Mouse (Mus musculus) adrenal gland, postnatal 14 days (tissue): ENCODE results near the gene Tpm1. TPM values are rescaled to one million over a fixed set of nuclear protein-coding genes. Genes with fewer than 3 reads are reported as not detected.

Experiments used
- DNase-seq: peaks from one replicate; pipeline ENCODE4 v3.0.0; 2021; ENCODE audit warnings: mixed read lengths
- total RNA-seq: library from RNA; stranded (reverse); gene quantifications from 2 replicates; pipeline ENCODE4 v1.2.3, GENCODE M21; 2021

The Tpm1 gene
- total RNA-seq, 1 experiment from 2014 or later = 183 TPM

DNA sequence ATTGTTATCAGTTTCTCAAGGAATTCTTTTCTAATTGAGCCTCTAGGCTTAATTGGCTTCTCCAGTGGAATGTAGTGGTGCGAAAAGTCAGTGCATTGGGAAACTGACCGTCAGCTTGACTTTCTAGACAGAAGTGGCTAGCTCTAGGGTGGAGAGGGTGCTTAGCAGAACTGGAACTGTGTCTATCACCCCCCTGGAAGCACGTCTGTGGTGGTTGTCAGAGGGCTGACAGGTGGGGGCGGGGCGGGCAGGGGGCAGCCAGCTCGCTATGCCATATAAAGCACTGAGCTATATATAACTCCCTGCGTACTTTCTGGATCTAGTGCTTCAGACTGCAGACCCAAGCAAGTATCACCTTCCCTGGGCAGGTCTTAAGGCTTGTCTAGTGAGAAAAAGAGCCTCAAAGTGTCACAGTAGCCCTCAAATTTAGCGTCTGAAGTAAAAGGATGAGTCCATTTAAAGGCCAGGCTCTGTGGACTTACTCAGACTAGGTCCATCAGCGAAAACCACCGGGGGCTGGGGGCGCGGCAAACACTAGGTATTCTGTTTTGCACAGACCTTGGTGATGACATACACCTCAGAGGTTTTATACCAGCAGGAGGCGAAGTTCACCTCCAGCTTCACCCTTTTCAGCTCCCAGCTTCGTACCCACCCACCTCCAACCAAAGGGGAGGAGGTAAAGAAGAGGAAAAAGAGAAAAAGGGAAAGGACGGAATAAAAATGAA is 2.2 kb downstream of the Tpm1 start:
- DNase-seq = no peak

GRCm38 (mm10) chr9:67045966-67046602 is 3.1 kb downstream of the Tpm1 start:
- DNase-seq = no peak

DNA sequence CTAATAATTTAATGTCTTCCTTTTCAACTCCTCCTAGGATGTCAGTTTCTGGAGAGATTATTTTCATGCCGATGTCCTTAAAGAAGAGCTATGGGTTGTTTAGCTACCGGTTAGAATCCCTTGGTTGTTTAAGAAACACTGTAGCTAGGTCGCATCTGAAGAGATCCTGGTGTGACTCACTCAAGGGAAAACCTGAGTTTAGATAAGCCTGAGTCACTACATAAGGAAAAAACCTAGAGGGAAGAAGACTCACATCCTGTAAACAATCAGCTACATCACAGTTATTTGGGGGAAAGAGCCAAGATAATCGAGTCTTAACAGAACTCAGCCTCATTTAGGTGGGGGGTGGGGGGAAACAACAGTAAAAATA is 3.9 kb downstream of the Tpm1 start:
- DNase-seq = no peak

DNA sequence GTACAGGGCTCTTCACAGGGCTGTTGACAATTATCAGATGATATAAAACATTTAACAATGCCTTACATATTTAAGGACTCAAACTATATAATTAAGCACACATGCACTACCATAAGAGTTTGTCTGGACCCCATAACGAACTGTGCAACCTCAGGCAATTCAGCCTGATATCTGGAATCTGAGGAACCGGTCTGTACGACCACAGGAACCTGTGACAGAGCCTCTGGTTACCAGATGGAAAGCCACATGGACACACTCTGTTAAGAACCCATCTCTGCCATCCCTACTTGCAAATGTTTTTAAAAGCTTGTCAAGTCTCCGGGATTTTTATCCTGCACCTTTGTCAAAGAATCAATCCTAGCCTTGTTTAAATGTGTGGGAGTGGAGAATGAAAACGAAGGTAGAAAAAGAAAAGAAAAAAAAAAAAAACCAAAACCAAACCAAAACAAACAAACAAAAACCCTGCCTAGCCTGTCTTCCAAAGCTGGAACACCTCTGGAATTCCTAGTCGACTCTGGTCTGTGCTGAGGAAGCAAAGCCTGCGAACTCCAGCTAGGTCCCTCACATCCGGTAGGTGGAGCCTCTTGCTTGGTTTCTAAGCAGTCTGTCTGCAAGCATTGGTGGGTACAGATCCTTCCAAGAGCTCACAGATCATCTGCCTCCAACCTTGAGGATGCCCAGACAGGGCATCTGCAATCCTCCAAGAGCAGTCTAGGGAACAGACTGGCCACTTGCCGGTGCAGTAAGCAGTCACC is 4.5 kb downstream of the Tpm1 start:
- peak; percentile 79 for DNase-seq

- DNase-seq = peak; percentile 100
Measured at GRCm38 (mm10) chr9:67043231-67044199, 5.7 kb downstream of the Tpm1 start.

DNA sequence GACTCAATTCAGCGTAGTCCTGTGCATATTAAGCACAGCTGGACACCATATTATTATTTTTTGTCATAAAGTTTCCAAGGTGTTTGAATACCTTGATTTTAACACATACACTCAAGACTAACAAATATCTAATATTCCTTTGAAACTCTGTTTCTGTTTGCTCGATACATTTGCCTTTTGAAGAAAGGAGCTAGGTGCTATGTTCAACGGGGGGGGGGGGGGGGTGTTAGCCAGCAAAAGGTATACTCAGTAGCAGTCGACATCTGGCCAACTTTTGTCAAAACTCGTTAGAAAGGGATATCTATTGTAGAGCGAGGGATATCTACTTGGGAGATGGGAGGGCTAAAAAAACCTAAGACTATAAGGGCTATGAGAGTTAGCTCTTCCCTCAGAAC is 6.4 kb downstream of the Tpm1 start:
- DNase-seq = no peak

DNA sequence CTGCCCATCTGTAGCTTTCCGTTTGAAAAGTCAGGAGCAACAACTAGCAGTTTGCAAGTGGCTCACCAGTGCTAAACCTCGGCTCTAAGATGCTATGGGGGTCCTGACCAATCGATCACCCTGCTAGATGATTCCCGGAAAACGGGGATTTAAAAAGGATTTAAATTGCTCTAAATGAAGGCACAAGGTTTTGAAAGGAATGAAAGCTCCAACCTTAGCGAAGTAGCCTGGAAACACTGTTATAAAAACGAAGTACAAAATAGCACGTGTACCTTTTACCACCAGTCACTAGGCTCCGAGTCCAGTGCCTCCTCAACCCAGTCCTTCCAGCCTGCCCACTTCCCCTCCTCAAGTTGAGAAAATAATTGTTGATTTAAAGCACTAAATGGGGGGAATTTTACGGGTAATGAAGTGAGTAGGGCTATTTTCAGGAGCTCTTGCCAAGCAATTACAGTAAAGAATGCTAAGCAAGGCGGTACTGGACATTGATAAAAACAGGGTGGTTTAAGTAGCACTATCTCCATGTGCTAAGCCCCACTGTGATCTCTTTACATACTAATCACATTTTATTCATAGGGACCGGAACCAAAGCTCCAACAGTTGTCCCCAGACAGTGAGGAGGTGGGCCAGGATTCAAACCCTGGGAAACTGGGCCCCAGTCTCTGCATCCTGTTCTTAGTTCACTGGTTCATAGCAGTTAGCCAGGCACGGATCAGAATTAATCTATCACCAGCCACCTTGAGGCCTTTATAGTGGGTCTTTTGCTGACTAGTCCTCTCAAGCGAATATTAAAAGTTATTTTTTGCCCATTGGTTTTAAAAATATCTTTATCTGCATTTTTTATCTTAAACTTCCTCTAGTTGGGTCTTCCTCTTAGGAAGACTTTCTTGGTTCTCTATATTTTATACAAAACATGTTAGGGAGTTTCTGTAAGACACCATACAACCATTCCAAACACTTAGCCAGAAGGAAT is 7.1 kb downstream of the Tpm1 start:
- no peak for DNase-seq

GRCm38 (mm10) chr9:67040963-67041839 is 8.0 kb downstream of the Tpm1 start:
- no peak for DNase-seq

- DNase-seq = no peak
Measured at GRCm38 (mm10) chr9:67039867-67040266, 9.3 kb downstream of the Tpm1 start.

- no peak for DNase-seq
Measured at GRCm38 (mm10) chr9:67038686-67039085, 10.5 kb downstream of the Tpm1 start.

DNA sequence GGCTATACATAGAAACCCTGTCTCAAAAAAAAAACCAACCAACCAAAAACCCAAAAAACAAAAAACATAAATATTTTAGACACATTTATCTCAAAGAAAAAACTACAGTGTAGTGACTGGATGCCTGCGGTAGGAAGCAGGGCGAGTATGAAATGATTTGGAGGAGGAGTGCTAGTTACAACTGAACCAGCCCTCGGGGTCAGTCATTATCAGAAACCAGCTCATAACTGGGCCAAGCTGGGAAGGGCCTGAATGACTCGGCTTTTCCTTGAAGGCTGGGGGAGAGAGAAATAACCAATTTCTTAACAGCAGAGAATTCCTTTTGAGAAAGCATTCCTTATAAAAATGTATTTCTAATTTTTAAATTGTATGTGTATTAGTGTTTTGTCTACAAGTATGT is 11.5 kb downstream of the Tpm1 start:
- DNase-seq = no peak

GRCm38 (mm10) chr9:67036527-67037118 is 12.6 kb downstream of the Tpm1 start:
- DNase-seq = no peak

DNA sequence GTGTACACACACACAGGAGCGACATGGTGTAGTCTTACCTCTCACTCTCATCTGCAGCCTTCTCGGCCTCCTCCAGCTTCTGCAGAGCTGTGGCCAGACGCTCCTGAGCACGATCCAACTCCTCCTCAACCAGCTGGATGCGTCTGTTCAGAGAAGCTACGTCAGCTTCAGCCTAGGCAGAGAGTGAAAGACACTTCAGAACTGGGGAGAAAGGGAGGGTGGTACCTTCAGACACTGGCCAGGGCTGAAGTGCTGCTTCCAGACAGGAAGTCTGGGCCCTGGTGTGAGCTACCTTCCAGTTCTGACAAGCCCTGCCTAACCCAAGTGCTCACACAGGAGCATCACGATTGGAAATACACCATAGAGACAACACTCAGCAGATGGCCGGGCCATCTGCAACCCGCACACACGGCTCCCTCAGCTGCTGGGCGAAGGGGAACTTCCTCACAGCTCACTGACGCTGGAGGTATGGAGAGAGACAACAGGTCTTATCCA is 13.2 kb downstream of the Tpm1 start:
- no peak for DNase-seq

DNA sequence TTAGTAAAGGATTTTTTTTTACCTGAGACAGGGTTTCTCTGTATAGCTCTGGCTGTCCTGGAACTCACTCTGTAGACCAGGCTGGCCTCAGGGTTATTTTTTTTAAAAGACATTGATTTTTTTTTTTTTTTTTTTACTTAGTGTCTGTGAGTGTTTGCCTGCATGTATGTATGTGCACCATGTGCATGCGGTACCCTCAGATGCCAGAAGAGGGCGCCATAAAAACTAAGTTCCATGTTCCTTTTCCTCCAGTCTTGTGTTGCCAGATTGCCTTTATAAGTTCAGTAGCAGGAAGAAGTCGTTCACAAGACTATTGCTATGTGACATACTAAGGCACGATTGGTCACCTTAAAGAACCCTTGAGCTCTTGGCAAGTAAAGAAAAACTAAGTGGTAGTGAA is 14.5 kb downstream of the Tpm1 start:
- DNase-seq = no peak

GRCm38 (mm10) chr9:67033016-67033415 is 16.2 kb downstream of the Tpm1 start:
- DNase-seq = no peak

DNA sequence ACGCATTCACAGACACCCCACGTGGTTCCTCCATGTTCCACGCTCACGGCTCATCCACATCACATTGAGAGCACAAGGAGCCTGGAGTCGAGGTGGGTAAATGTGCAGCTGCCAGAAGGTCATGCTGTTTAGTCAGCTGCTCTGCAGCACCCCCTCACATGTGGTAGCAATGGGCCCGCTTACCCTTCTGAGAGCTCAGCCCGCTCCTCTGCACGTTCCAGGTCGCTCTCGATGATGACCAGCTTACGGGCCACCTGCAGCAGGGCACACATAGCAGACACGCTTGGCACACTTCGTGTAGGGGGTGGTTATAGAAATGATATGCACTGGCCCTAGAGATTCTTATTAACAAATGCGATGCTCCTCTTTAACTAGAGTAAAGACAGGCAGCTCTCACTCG is 16.6 kb downstream of the Tpm1 start:
- DNase-seq = no peak

DNA sequence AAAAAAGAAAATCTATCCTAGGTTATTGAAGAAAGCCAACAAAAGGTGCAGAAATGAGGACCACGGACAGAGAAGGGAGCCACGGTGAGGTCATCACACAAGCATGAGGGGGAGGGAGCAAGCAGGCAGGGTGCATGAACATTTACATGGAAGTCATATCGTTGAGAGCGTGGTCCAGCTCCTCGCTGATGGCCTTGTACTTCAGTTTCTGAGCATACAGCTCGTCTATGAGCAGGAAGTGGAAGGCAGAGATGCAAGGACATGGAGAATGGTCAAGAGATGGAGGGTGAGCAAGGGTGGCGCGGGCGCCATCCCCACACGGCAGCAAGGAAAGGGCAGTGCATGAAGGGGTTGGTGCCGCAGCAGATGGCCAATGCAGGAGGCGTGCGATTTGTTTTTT is 19.7 kb downstream of the Tpm1 start:
- DNase-seq = no peak

DNA sequence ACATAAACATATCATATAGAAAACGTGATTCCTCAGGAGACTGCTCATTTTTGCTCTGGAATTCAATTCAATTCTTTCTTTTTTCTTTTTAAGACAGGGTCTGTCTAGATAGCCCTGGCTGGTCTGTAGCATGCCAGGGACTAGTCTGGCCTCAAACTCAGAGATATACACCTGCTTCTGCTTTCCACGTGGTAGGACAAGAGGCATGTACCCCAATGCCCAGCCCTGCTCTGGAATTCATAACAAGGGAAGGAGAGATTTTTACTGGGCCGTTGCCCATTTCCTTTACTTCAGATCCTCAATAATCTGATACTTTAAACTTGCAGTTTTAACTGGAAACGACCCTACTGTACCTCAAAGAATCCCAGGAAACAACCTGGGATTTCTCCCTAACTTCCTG is 20.3 kb downstream of the Tpm1 start:
- DNase-seq = no peak

DNA sequence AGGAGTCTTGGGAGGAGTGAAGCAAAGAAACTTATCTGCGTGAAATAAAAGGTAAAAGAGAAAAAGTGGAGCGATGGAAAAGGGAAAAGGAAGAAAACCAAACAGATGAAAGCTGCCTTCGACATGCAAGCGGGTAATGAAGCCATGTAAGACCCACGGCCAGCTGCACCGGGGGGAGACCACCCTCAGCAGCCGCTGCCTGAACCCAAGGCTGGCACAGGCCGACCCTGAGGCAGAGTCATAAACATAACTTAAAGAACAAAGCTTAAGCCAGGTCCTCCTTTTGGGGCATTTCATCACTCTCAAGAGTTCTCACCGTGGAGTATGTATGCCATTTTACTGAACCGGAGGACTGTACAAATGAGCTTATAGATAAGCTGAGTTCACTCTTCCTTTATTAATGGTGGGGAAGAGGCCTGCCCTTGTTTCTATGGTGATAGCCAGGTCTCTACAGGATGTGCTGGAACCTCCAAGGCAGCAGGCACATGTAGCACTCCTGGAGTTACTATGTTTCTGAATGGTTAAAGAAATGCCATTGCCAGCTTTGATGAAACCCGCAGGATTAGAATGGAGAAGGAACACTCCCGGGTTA is 21.0 kb downstream of the Tpm1 start:
- no peak for DNase-seq
